Mouse (Mus musculus): ENCODE measurements around the gene Wdr5. TPM values are rescaled to one million over a fixed set of nuclear protein-coding genes. Genes with fewer than 3 reads are reported as not detected.
A peak's percentile ranks its signal among the peaks of the same experiment; 100 is the strongest.

Wdr5 gene
- polyA plus RNA-seq, 1 experiment, result 28.7 TPM

GRCm38 (mm10) chr2:27474621-27475484 lies 40.1 kb upstream of the Wdr5 start:
- TF ChIP-seq CTCF (conservative IDR thresholded peaks at IDR 0.05; ENCODE audit: insufficient read depth, insufficient read length, low read depth, low read length) (no peak), POLR2A (IDR thresholded peaks at IDR 0.05; ENCODE audit: low read depth, low read length) (no peak)
- Histone ChIP-seq H3K4me1 (ENCODE audit: control insufficient read depth, insufficient read depth, low read length) (peaks cover 32% of the 10 kb centered on the region), H3K27ac (ENCODE audit: insufficient read depth, low read depth, low read length) (peak overlapping the region; percentile 87), H3K27me3 (replicated peaks; ENCODE audit: control insufficient read depth, insufficient read depth, low read length) (no peaks in the 10 kb centered on the region), H3K36me3 (ENCODE audit: control insufficient read depth, insufficient read depth, low read length) (no peaks in the 10 kb centered on the region), H3K4me3 (ENCODE audit: insufficient read depth, low read depth, low read length) (peak overlapping the region; percentile 97)
- under 1% methylated on average over 84 of the region's 84 CpGs for WGBS
- peak; percentile 56 for DNase-seq

- peak overlapping the region; percentile 92 for H3K27ac ChIP-seq (ENCODE audit: insufficient read depth, low read depth, low read length)
- TF ChIP-seq POLR2A (IDR thresholded peaks at IDR 0.05; ENCODE audit: low read depth, low read length) (peak; percentile 75), CTCF (conservative IDR thresholded peaks at IDR 0.05; ENCODE audit: insufficient read depth, insufficient read length, low read depth, low read length) (no peak)
- WGBS, result 1% methylated on average over 94 of the region's 96 CpGs
These were observed 39.3 kb upstream of the Wdr5 start for GRCm38 (mm10) chr2:27475495-27476302.

GRCm38 (mm10) chr2:27476303-27477192 lies 38.4 kb upstream of the Wdr5 start:
- TF ChIP-seq POLR2A (IDR thresholded peaks at IDR 0.05; ENCODE audit: low read depth, low read length) (no peak), CTCF (conservative IDR thresholded peaks at IDR 0.05; ENCODE audit: insufficient read depth, insufficient read length, low read depth, low read length) (no peak)
- no peaks in the 10 kb centered on the region for H3K27me3 ChIP-seq (replicated peaks; ENCODE audit: control insufficient read depth, insufficient read depth, low read length)
- WGBS, result 21% methylated on average over 11 of the region's 11 CpGs
- peaks cover 21% of the 10 kb centered on the region for H3K4me1 ChIP-seq (ENCODE audit: control insufficient read depth, insufficient read depth, low read length)
- H3K27ac ChIP-seq (ENCODE audit: insufficient read depth, low read depth, low read length), result peak overlapping the region; percentile 92
- H3K4me3 ChIP-seq (ENCODE audit: insufficient read depth, low read depth, low read length), result peak overlapping the region; percentile 63
- peak; percentile 67 for DNase-seq
- no peaks in the 10 kb centered on the region for H3K36me3 ChIP-seq (ENCODE audit: control insufficient read depth, insufficient read depth, low read length)

More at GRCm38 (mm10) chr2:27475495-27476302, 39.3 kb upstream of the Wdr5 start:
- Histone ChIP-seq H3K4me1 (ENCODE audit: control insufficient read depth, insufficient read depth, low read length) (peaks cover 25% of the 10 kb centered on the region), H3K4me3 (ENCODE audit: insufficient read depth, low read depth, low read length) (peak overlapping the region; percentile 97), H3K27me3 (replicated peaks; ENCODE audit: control insufficient read depth, insufficient read depth, low read length) (no peaks in the 10 kb centered on the region), H3K36me3 (ENCODE audit: control insufficient read depth, insufficient read depth, low read length) (no peaks in the 10 kb centered on the region)
- DNase-seq, result peak; percentile 96

GRCm38 (mm10) chr2:27479821-27480220 lies 35.1 kb upstream of the Wdr5 start:
- no peaks in the 10 kb centered on the region for H3K4me1 ChIP-seq (ENCODE audit: control insufficient read depth, insufficient read depth, low read length)
- 66% methylated on average over 4 of the region's 4 CpGs for WGBS
- no peak for TF ChIP-seq POLR2A (IDR thresholded peaks at IDR 0.05; ENCODE audit: low read depth, low read length)
- TF ChIP-seq CTCF (conservative IDR thresholded peaks at IDR 0.05; ENCODE audit: insufficient read depth, insufficient read length, low read depth, low read length), result no peak
- H3K27me3 ChIP-seq (replicated peaks; ENCODE audit: control insufficient read depth, insufficient read depth, low read length), result no peaks in the 10 kb centered on the region
- no peak overlapping the region for H3K4me3 ChIP-seq (ENCODE audit: insufficient read depth, low read depth, low read length)
- no peaks in the 10 kb centered on the region for H3K36me3 ChIP-seq (ENCODE audit: control insufficient read depth, insufficient read depth, low read length)
- DNase-seq, result no peak
- H3K27ac ChIP-seq (ENCODE audit: insufficient read depth, low read depth, low read length), result no peak overlapping the region

- no peak for DNase-seq
- H3K27ac ChIP-seq (ENCODE audit: insufficient read depth, low read depth, low read length), result no peak overlapping the region
- H3K27me3 ChIP-seq (replicated peaks; ENCODE audit: control insufficient read depth, insufficient read depth, low read length), result no peaks in the 10 kb centered on the region
- no peaks in the 10 kb centered on the region for H3K4me1 ChIP-seq (ENCODE audit: control insufficient read depth, insufficient read depth, low read length)
- TF ChIP-seq CTCF (conservative IDR thresholded peaks at IDR 0.05; ENCODE audit: insufficient read depth, insufficient read length, low read depth, low read length) (peak; percentile 24; the same call in 1 of the 2 replicates), POLR2A (IDR thresholded peaks at IDR 0.05; ENCODE audit: low read depth, low read length) (no peak)
- WGBS, result 80% methylated on average over 4 of the region's 4 CpGs
- H3K36me3 ChIP-seq (ENCODE audit: control insufficient read depth, insufficient read depth, low read length), result no peaks in the 10 kb centered on the region
- H3K4me3 ChIP-seq (ENCODE audit: insufficient read depth, low read depth, low read length), result no peak overlapping the region
These were observed 34.6 kb upstream of the Wdr5 start for GRCm38 (mm10) chr2:27480367-27480766.

GRCm38 (mm10) chr2:27482265-27482861 lies 32.6 kb upstream of the Wdr5 start:
- H3K4me1 ChIP-seq (ENCODE audit: control insufficient read depth, insufficient read depth, low read length), result no peaks in the 10 kb centered on the region

More at GRCm38 (mm10) chr2:27482265-27482861, 32.6 kb upstream of the Wdr5 start:
- no peaks in the 10 kb centered on the region for H3K36me3 ChIP-seq (ENCODE audit: control insufficient read depth, insufficient read depth, low read length)
- no peak for DNase-seq
- no peak overlapping the region for H3K4me3 ChIP-seq (ENCODE audit: insufficient read depth, low read depth, low read length)
- WGBS, result 85% methylated on average over 7 of the region's 7 CpGs
- no peak overlapping the region for H3K27ac ChIP-seq (ENCODE audit: insufficient read depth, low read depth, low read length)
- H3K27me3 ChIP-seq (replicated peaks; ENCODE audit: control insufficient read depth, insufficient read depth, low read length), result no peaks in the 10 kb centered on the region
- TF ChIP-seq CTCF (conservative IDR thresholded peaks at IDR 0.05; ENCODE audit: insufficient read depth, insufficient read length, low read depth, low read length) (no peak), POLR2A (IDR thresholded peaks at IDR 0.05; ENCODE audit: low read depth, low read length) (no peak)

All from kidney, adult 2 months (tissue).